Mouse (Mus musculus) subcutaneous adipose tissue, adult 2 months (tissue): ENCODE measurements around the gene Vwa5a. TPM values are rescaled to one million over a fixed set of nuclear protein-coding genes. Genes with fewer than 3 reads are reported as not detected.

Source experiments
- polyA plus RNA-seq: library from polyadenylated mRNA; depleted of rRNA; stranded (reverse); fragments of >200 nt; gene quantifications from 2 replicates; pipeline ENCODE4 v1.2.3, GENCODE M21; 2012; ENCODE audit warnings: low replicate concordance; rRNA removed

Vwa5a gene
- 29.9 and 35.9 TPM in 2 replicates for polyA plus RNA-seq

GRCm38 (mm10) chr9:38718102-38718501 is at the start of gene Vwa5a:
Gene Vwa5a, plus strand, starts transcription at chr9:38718268.

GRCm38 (mm10) chr9:38674501-38674900 is 43.6 kb upstream of the Vwa5a start, which contains the start of gene Olfr918:
Gene Olfr918, minus strand, starts transcription at chr9:38674601.

GRCm38 (mm10) chr9:38751999-38752398 is 33.9 kb downstream of the Vwa5a start, which contains the start of gene Olfr920:
Gene Olfr920, plus strand, starts transcription at chr9:38752299.

GRCm38 (mm10) chr9:38772768-38773167 is 54.7 kb downstream of the Vwa5a start, which contains the start of gene Olfr921:
Gene Olfr921, plus strand, starts transcription at chr9:38773068.

Other genes starting within 250 kb of the Vwa5a start
- not detected in 2 replicates for gene Olfr905, start 247.2 kb upstream of the Vwa5a start, polyA plus RNA-seq
- not detected in 2 replicates for gene Olfr906, start 231.2 kb upstream of the Vwa5a start, polyA plus RNA-seq
- not detected in 2 replicates for gene Olfr907, start 222.5 kb upstream of the Vwa5a start, polyA plus RNA-seq
- gene Olfr911-ps1, start 196.7 kb upstream of the Vwa5a start, polyA plus RNA-seq = not detected in 2 replicates
- not detected in 2 replicates for gene Olfr910, start 180.4 kb upstream of the Vwa5a start, polyA plus RNA-seq
- not detected in 2 replicates for gene Olfr912, start 138.1 kb upstream of the Vwa5a start, polyA plus RNA-seq
- gene Olfr913, start 125.5 kb upstream of the Vwa5a start, polyA plus RNA-seq = not detected in 2 replicates
- not detected in 2 replicates for gene Olfr914, start 113.2 kb upstream of the Vwa5a start, polyA plus RNA-seq
- gene Olfr916, start 58.4 kb upstream of the Vwa5a start, polyA plus RNA-seq = not detected in 2 replicates
- not detected in 2 replicates for gene Olfr917, start 52.4 kb upstream of the Vwa5a start, polyA plus RNA-seq
- gene Olfr918, start 43.7 kb upstream of the Vwa5a start, polyA plus RNA-seq = not detected in 2 replicates
- gene Olfr919, start 14.6 kb upstream of the Vwa5a start, polyA plus RNA-seq = not detected in 2 replicates
- 0.21 and 0.32 TPM in 2 replicates for gene Olfr920, start 34.0 kb downstream of the Vwa5a start, polyA plus RNA-seq
- not detected in 2 replicates for gene Olfr921, start 54.8 kb downstream of the Vwa5a start, polyA plus RNA-seq
- not detected in 2 replicates for gene Olfr922, start 96.3 kb downstream of the Vwa5a start, polyA plus RNA-seq
- gene Olfr923, start 108.3 kb downstream of the Vwa5a start, polyA plus RNA-seq = not detected in 2 replicates
- not detected in 2 replicates for gene Olfr924, start 126.2 kb downstream of the Vwa5a start, polyA plus RNA-seq
- not detected in 2 replicates for gene Olfr26, start 136.8 kb downstream of the Vwa5a start, polyA plus RNA-seq
- not detected in 2 replicates for gene Olfr926, start 158.9 kb downstream of the Vwa5a start, polyA plus RNA-seq
- not detected in 2 replicates for gene Olfr930, start 211.5 kb downstream of the Vwa5a start, polyA plus RNA-seq